Mouse (Mus musculus): ENCODE results near the gene Abcd4.

DNA sequence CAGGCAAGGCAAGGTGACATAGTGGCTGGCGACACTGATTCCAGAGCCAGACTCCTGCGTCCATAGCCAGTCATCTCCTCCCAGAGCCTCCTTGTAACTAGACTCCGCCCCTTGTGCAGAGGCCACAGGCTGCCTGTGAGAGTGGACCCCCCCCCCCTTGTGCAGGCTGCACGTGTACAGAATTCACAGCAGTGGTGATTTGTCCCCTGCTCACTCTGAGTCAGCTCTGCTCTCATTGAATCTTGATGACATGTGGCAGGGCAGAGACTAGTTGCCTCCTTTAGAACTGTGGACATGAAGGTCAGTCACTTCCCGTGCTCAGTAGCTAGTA is 38.8 kb downstream of the Abcd4 start:
- TF ChIP-seq MAFK (IDR thresholded peaks at IDR 0.05; ENCODE audit: insufficient read depth, low read depth, low read length): no peak
- no peak for TF ChIP-seq CHD2 (IDR thresholded peaks at IDR 0.05; ENCODE audit: low read depth, low read length)
- TF ChIP-seq ZC3H11A (IDR thresholded peaks at IDR 0.05; ENCODE audit: borderline replicate concordance, low read depth, low read length): no peak
- no peak for TF ChIP-seq HCFC1 (IDR thresholded peaks at IDR 0.05; ENCODE audit: borderline replicate concordance, insufficient read depth, low read length)
